Mouse (Mus musculus): Measurements from ENCODE around the gene Gm47429.
"Not testable (repeated sequence)": the region's sequence is repeated elsewhere in the genome, so short reads cannot be mapped to it uniquely, and the experiment has no call there.

DNA sequence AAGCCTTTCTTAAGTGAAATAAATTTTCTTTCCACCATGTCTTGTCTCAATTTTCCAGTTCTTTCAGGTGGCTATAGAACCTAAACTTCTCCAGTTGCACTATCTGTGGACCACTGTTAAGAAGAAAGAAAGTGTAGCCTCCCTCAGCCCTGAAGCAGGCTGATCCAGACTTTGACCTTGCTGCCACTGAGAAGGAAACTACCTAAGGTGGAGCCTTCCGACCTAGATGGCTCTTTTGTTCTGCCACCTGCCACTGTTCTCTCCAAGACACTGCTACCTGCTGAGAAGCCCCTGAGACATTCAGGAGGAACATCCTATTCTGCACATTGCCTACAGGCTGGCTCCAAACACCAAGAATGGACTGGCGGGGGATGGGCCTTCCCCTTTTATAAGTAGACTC lies 16.7 kb upstream of the Gm47429 start:
- not testable (repeated sequence) for TF ChIP-seq POLR2A (IDR thresholded peaks at IDR 0.05; ENCODE audit: low read depth, low read length); CTCF (IDR thresholded peaks at IDR 0.05; ENCODE audit: borderline replicate concordance, insufficient read depth, low read length)
